Mouse (Mus musculus) adipocyte (in vitro differentiated cells): ENCODE measurements at regions not wholly inside any gene's neighbourhood (a gene's known extent, or its start where the extent isn't known, plus 50 kb on each side); places are given as distances from the start of the nearest gene placed in this dataset.
"Not testable (repeated sequence)": the region's sequence is repeated elsewhere in the genome, so short reads cannot be mapped to it uniquely, and the experiment has no call there.

Experiments used
- DNase-seq: peaks from one replicate; pipeline ENCODE4 v3.0.0-alpha.2; 2016; ENCODE audit warnings: low spot score

DNA sequence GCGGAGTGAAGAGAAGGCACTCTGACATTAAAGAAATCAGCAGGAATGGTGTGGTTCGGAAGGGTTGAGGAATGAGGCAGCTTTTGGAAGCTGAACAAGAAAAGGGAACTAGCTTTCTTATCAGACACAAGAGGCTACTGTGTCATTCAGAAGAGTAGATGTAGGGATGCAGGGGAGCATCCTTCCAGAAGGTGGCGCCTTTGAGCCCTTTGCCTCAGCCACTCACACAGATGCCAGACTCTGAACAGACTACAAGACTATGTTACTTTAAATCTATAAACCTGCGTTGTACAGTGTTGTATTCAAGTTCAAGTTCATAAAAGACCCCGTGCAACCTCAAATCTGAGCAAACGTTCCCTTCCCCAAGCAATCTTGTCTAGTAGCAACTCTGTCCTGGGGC lies 128.9 kb downstream of the Kap start:
- not testable (repeated sequence) for DNase-seq

DNA sequence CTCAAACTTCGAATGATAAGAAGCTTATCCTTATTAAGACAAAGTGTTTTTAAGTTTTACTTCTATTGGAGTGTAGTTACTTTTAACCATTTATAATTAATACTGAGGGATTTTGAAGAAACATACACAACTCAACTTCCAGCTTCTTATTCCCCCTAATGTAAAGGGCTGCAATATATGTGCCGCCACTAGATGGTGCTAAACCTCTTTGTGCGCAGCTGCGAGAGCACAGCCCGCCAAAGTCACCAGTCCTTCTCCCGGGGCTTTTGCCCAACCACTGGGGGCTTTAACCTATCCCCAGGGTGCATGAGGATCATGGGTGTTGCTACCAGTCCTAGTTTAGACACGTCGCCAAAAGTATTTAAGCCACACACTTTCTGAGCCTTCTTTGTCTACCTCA lies 146.8 kb downstream of the Kap start:
- peak; percentile 28 for DNase-seq

DNA sequence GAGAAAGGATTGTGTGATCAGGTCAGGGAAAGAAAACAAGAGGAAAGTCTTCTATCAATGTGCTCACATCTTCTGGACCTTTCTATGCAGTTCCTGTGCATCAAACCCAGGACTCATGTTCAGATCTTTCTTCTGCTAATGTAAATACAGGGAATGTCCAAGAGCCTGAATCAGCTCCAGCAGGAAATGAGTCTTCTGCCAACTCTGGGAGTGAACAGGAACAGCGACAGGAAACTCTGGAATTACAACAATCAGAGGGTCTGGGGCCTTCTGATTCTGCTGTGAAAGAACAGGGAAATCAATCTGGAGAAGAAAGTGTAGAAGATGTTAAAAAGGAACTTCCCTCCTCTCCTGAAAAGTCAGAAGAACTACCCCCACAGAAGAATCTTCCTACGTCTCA lies 151.9 kb downstream of the Kap start:
- peak; percentile 45 for DNase-seq
